Mouse (Mus musculus): ENCODE data around the gene Rnase4.

Rnase4 gene

GRCm38 (mm10) chr14:51088970-51089673 lies 1.8 kb upstream of the Rnase4 start:
- peak; percentile 97 for DNase-seq

- DNase-seq, result no peak
Observed at GRCm38 (mm10) chr14:51089674-51090076, 1.2 kb upstream of the Rnase4 start.

- DNase-seq, result peak; percentile 83
Observed at GRCm38 (mm10) chr14:51090077-51090781, 648 bp upstream of the Rnase4 start.

- DNase-seq, result no peak
Observed at GRCm38 (mm10) chr14:51092073-51092620, 1.3 kb downstream of the Rnase4 start.

GRCm38 (mm10) chr14:51093496-51093895 lies 2.6 kb downstream of the Rnase4 start:
- no peak for DNase-seq

GRCm38 (mm10) chr14:51094096-51094875 lies 3.4 kb downstream of the Rnase4 start:
- no peak for DNase-seq

GRCm38 (mm10) chr14:51094921-51095320 lies 4.0 kb downstream of the Rnase4 start:
- no peak for DNase-seq

- DNase-seq, result no peak
Observed at GRCm38 (mm10) chr14:51095736-51096524, 5.1 kb downstream of the Rnase4 start.

- DNase-seq, result peak; percentile 81
Observed at GRCm38 (mm10) chr14:51098300-51098699, 7.4 kb downstream of the Rnase4 start.

GRCm38 (mm10) chr14:51098921-51099320 lies 8.0 kb downstream of the Rnase4 start:
- DNase-seq, result no peak

GRCm38 (mm10) chr14:51101284-51101683 lies 10.4 kb downstream of the Rnase4 start:
- no peak for DNase-seq

GRCm38 (mm10) chr14:51103217-51103616 lies 12.3 kb downstream of the Rnase4 start:
- DNase-seq, result no peak

GRCm38 (mm10) chr14:51104366-51104765 lies 13.5 kb downstream of the Rnase4 start:
- DNase-seq, result no peak

- DNase-seq, result no peak
Observed at GRCm38 (mm10) chr14:51106449-51106967, 15.6 kb downstream of the Rnase4 start.

GRCm38 (mm10) chr14:51111966-51112365 lies 21.1 kb downstream of the Rnase4 start:
- no peak for DNase-seq

- no peak for DNase-seq
Observed at GRCm38 (mm10) chr14:51113476-51113875, 22.6 kb downstream of the Rnase4 start.

- no peak for DNase-seq
Observed at GRCm38 (mm10) chr14:51113916-51114560, 23.2 kb downstream of the Rnase4 start, which contains the start of gene Eddm3b. Eddm3b (plus strand) TSS chr14:51114426.

- no peak for DNase-seq
Observed at GRCm38 (mm10) chr14:51125684-51126083, 34.8 kb downstream of the Rnase4 start.

GRCm38 (mm10) chr14:51127648-51128258 lies 36.9 kb downstream of the Rnase4 start:
- DNase-seq, result no peak

- no peak for DNase-seq
Observed at GRCm38 (mm10) chr14:51128775-51129623, 38.1 kb downstream of the Rnase4 start.
